Mouse (Mus musculus) lung, postnatal 0 days (tissue): ENCODE data around the gene Pparg. TPM values are rescaled to one million over a fixed set of nuclear protein-coding genes. Genes with fewer than 3 reads are reported as not detected.

Source experiments
- ATAC-seq: fragments of 200-750 bp; cut with Nextera tagmentation; 2 replicates; pipeline ENCODE4 v1.8.0; 2017; ENCODE audit warnings: moderate library complexity
- DNase-seq: peaks from one replicate; pipeline ENCODE4 v3.0.0-alpha.2; 2016; ENCODE audit warnings: low spot score
- H3K27ac ChIP-seq: fragments of 300-500 bp; sonication (generic); 2 replicates; pipeline ENCODE4 v1.5.1; 2014; ENCODE audit warnings: antibody characterized with exemption, mild to moderate bottlenecking, low read length, mixed read lengths
- H3K27me3 ChIP-seq: fragments of 300-500 bp; sonication (generic); replicated peaks from 2 replicates; pipeline ENCODE4 v1.6.1; 2014; ENCODE audit warnings: low read length, mixed read lengths; ENCODE audit not compliant: insufficient read depth
- H3K36me3 ChIP-seq: fragments of 300-500 bp; sonication (generic); 2 replicates; pipeline ENCODE4 v1.6.1; 2014; ENCODE audit warnings: low read length, mixed read lengths; ENCODE audit not compliant: insufficient read depth
- H3K4me1 ChIP-seq: fragments of 300-500 bp; sonication (generic); 2 replicates; pipeline ENCODE4 v1.6.1; 2014; ENCODE audit warnings: antibody characterized with exemption, low read depth, low read length, mixed read lengths; ENCODE audit not compliant: insufficient read depth
- H3K4me2 ChIP-seq: fragments of 300-500 bp; sonication (generic); replicated peaks from 2 replicates; pipeline ENCODE4 v1.6.1; 2014; ENCODE audit warnings: low read depth, mild to moderate bottlenecking, low read length, moderate library complexity, mixed read lengths
- H3K4me3 ChIP-seq: fragments of 300-500 bp; sonication (generic); 2 replicates; pipeline ENCODE4 v1.5.1; 2014; ENCODE audit warnings: low read depth, low read length
- H3K9ac ChIP-seq: fragments of 300-500 bp; sonication (generic); replicated peaks from 2 replicates; pipeline ENCODE4 v1.6.1; 2014; ENCODE audit warnings: low read depth, mild to moderate bottlenecking
- H3K9me3 ChIP-seq: fragments of 300-500 bp; sonication (generic); 2 replicates; pipeline ENCODE4 v1.6.1; 2016; ENCODE audit warnings: low read length, mixed read lengths
- CTCF ChIP-seq: IDR thresholded peaks from 2 replicates; pipeline ENCODE4 v1.5.1; 2016; ENCODE audit warnings: antibody characterized with exemption, mild to moderate bottlenecking
- EP300 ChIP-seq: IDR thresholded peaks from 2 replicates; pipeline ENCODE4 v1.6.1; 2016; ENCODE audit warnings: antibody characterized with exemption, mild to moderate bottlenecking, control low read depth
- WGBS: fragments of 180-500 bp; shearing (Covaris S2); extraction: QIAGEN DNeasy Blood & Tissue Kit; methylation state at CpG from one replicate; pipeline ENCODE4 v1.1.7; 2014; 5-methylcytosine and 5-hydroxymethylcytosine counted together
- polyA plus RNA-seq: library from polyadenylated mRNA; unstranded; fragments of >200 nt; fragmentation: Nextera tagmentation; extraction: Ambion mirVana; gene quantifications from 2 replicates; pipeline ENCODE4 v1.2.1, GENCODE M21; 2015

Gene Pparg
- polyA plus RNA-seq, 1 experiment from 2014 or later = 7.7 TPM

- ATAC-seq = peak; percentile 18; the same call in 1 of the 2 replicates
- Histone ChIP-seq H3K9ac (no peak overlapping the region), H3K4me3 (no peak overlapping the region), H3K27me3 (no peaks in the 10 kb centered on the region), H3K27ac (no peak overlapping the region), H3K4me2 (no peak overlapping the region), H3K36me3 (no peaks in the 10 kb centered on the region), H3K9me3 (no peaks in the 10 kb centered on the region), H3K4me1 (no peaks in the 10 kb centered on the region)
- no peak for DNase-seq
- 60% methylated on average over 10 of the region's 10 CpGs for WGBS
- TF ChIP-seq EP300 (no peak), CTCF (no peak)
Observed at GRCm38 (mm10) chr6:115503549-115504159, 142.9 kb downstream of the Pparg start.

- no peaks in the 10 kb centered on the region for H3K4me1 ChIP-seq
- ATAC-seq = peak; percentile 34; the same call in 1 of the 2 replicates
- H3K9me3 ChIP-seq = no peaks in the 10 kb centered on the region
- H3K27me3 ChIP-seq = no peaks in the 10 kb centered on the region
- H3K9ac ChIP-seq = no peak overlapping the region
- no peak for DNase-seq
- TF ChIP-seq EP300 (no peak), CTCF (no peak)
- no peaks in the 10 kb centered on the region for H3K36me3 ChIP-seq
- H3K27ac ChIP-seq = no peak overlapping the region
- 58% methylated on average over 3 of the region's 3 CpGs for WGBS
- no peak overlapping the region for H3K4me2 ChIP-seq
- no peak overlapping the region for H3K4me3 ChIP-seq
Observed at GRCm38 (mm10) chr6:115504160-115504558, 143.4 kb downstream of the Pparg start.

DNA sequence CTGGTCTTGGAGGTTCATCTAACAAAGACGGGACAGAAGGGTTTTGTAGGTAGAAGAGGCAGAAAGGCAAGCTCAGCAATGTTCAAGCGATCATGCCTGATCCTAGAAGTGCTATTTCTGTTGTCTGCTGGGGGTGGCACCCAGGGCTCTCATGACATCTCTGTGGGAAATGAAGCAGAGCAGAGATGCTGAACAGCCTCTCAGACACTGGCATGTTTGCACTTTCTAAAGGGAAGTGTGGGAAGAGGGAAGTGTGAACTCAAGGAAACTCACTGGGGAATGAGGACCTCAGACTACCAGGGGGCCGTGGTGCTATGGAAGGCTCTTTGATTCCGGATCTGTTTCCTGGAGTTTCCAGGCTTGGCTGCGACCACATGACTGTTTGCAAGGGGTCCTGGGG lies 144.2 kb downstream of the Pparg start:
- Histone ChIP-seq H3K4me3 (no peak overlapping the region), H3K27me3 (no peaks in the 10 kb centered on the region), H3K27ac (no peak overlapping the region), H3K36me3 (no peaks in the 10 kb centered on the region), H3K4me1 (no peaks in the 10 kb centered on the region), H3K4me2 (no peak overlapping the region), H3K9ac (no peak overlapping the region), H3K9me3 (no peaks in the 10 kb centered on the region)
- no peak for ATAC-seq
- WGBS = 70% methylated on average over 5 of the region's 5 CpGs
- DNase-seq = no peak
- TF ChIP-seq EP300 (no peak), CTCF (no peak)

DNA sequence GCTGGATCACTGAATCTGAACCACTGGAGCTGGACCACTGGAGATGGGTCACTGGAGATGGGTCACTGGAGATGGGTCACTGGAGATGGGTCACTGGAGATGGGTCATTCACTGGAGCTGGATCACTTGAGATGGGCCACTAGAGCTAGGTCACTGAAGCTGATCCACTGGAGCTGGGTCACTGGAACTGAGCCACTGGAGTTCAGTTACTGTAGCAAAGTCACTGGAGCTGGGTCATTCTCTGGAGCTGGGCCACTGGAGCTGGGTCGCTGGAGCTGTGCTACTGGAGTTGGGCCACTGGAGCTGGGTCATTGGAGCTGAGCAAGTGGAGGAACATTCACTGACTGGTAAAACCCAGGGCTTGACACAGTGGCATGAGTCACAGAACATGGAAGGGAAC lies 145.7 kb downstream of the Pparg start:
- Histone ChIP-seq H3K27ac (no peak overlapping the region), H3K4me1 (no peaks in the 10 kb centered on the region), H3K36me3 (no peaks in the 10 kb centered on the region), H3K4me3 (no peak overlapping the region), H3K27me3 (no peaks in the 10 kb centered on the region), H3K9ac (no peak overlapping the region), H3K9me3 (no peaks in the 10 kb centered on the region), H3K4me2 (no peak overlapping the region)
- 94% methylated on average over 1 of the region's 1 CpGs for WGBS
- DNase-seq (no peak), ATAC-seq (no peak)
- TF ChIP-seq CTCF (no peak), EP300 (no peak)

GRCm38 (mm10) chr6:115511447-115511846 lies 150.7 kb downstream of the Pparg start:
- Histone ChIP-seq H3K4me3 (no peak overlapping the region), H3K27ac (no peak overlapping the region), H3K4me1 (no peaks in the 10 kb centered on the region), H3K4me2 (no peak overlapping the region), H3K9ac (no peak overlapping the region), H3K27me3 (no peaks in the 10 kb centered on the region), H3K9me3 (no peaks in the 10 kb centered on the region), H3K36me3 (no peaks in the 10 kb centered on the region)
- 88% methylated on average over 3 of the region's 3 CpGs for WGBS
- no peak for TF ChIP-seq CTCF
- TF ChIP-seq EP300 = no peak
- no peak for DNase-seq
- peak; percentile 23; the same call in 1 of the 2 replicates for ATAC-seq

DNA sequence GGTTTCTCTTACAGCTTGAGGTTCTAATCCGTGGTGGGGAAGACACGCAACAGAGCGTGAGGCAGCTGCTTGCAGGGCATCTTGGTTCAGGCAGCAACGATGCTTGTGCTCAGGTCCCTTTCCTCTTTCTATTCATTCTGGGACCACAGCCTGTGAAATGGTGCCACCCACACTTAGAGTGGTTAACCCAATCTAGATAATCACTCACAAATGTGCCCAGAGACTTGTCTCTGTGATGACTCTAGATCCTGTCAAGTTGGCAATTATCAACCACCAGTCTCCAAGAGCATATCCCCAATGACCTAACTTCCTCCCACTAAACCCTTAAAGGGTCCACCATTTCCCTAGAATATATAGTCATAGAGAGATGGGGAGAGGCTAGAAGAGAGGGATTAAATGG lies 152.5 kb downstream of the Pparg start:
- no peak for DNase-seq
- WGBS = 88% methylated on average over 4 of the region's 4 CpGs
- Histone ChIP-seq H3K4me1 (no peaks in the 10 kb centered on the region), H3K36me3 (no peaks in the 10 kb centered on the region), H3K27me3 (no peaks in the 10 kb centered on the region), H3K27ac (no peak overlapping the region), H3K9me3 (no peaks in the 10 kb centered on the region), H3K4me3 (no peak overlapping the region), H3K4me2 (no peak overlapping the region), H3K9ac (no peak overlapping the region)
- ATAC-seq = no peak
- TF ChIP-seq EP300 (no peak), CTCF (no peak)

DNA sequence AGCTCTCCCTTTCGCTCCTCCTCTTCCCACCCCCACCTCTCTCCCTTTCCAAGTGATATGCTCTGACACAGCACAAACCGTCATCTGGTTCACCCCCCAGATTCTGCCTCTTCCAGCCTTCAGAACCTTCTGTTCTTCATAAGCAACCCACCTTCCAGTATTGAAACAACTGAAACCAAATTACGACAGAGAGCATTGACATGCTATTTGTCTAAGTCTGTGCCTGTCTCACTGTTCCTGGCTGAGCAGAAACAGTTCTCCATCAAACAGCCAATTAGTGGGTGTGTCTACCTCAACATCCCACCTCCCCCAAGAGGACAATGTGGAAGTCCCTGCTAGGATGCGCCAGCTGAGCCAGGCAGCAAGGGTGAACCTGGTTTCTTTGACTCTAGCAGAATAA lies 157.2 kb downstream of the Pparg start:
- Histone ChIP-seq H3K27ac (no peak overlapping the region), H3K9me3 (no peaks in the 10 kb centered on the region), H3K4me1 (peaks cover 5% of the 10 kb centered on the region; the same call in 1 of the 2 replicates), H3K4me2 (no peak overlapping the region), H3K36me3 (no peaks in the 10 kb centered on the region), H3K4me3 (no peak overlapping the region), H3K9ac (no peak overlapping the region), H3K27me3 (no peaks in the 10 kb centered on the region)
- ATAC-seq (no peak), DNase-seq (no peak)
- TF ChIP-seq EP300 (no peak), CTCF (no peak)
- 78% methylated on average over 4 of the region's 4 CpGs for WGBS
